Mouse (Mus musculus) frontal cortex, adult 2 months (tissue): ENCODE measurements around the gene Zc3h18. TPM values are rescaled to one million over a fixed set of nuclear protein-coding genes. Genes with fewer than 3 reads are reported as not detected.

Experiments used
- DNase-seq, 2 experiments: peaks; one replicate each; pipeline ENCODE4 v3.0.0; 2022; ENCODE audit warnings: low spot score in 1 of 2; ENCODE audit errors: extremely low spot score in 1 of 2
- polyA plus RNA-seq: library from polyadenylated mRNA; depleted of rRNA; stranded (reverse); fragments of >200 nt; gene quantifications from 2 replicates; pipeline ENCODE4 v1.2.3, GENCODE M21; 2012

Gene Zc3h18
- polyA plus RNA-seq, 1 experiment, result 35.1 TPM

DNA sequence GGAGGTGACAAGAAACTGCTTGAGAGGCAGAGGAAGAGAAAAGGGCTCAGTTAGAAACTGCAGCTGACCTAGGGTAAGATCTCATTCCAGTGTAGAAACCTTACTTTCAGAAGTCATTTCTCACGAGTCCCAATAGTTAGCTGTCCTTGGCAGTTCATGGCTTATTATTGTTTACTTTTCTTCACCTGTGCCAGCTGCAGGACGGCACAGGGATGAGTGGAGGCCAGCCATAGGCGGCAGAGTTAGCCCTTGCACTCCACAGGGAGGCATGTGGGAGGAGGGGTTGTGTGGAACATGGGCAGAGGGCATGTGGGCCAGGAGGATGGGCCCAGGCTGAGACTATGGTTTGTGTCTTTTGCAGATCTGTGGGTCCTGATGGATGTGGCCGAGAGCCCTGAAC is 6.6 kb downstream of the Zc3h18 start:
- no peak for DNase-seq

DNA sequence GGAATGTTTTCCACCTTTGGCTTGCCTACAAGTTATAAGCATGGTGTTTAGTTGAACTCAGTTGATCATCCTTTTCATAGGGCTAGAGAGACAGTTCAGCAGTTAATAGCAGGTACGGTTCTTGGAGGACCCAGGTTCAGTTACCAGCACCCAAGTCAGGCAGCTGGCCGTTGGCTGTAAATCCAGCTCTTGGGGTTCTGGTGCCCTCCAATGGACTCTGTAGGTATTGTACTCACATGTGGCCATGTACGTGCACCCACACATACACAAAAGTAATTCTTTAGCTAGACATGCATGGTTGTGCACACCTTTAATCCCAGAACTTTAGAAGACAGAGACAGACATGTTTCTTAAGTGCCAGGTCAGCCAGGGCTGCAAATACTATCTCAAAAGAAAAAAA is 12.9 kb downstream of the Zc3h18 start:
- DNase-seq, result no peak

- DNase-seq, result no peak
Measured at GRCm38 (mm10) chr8:122390758-122391157, 14.3 kb downstream of the Zc3h18 start.

GRCm38 (mm10) chr8:122393717-122394116 is 17.3 kb downstream of the Zc3h18 start:
- DNase-seq, result no peak

- DNase-seq, result no peak
Measured at GRCm38 (mm10) chr8:122395291-122395690, 18.9 kb downstream of the Zc3h18 start.

GRCm38 (mm10) chr8:122398186-122398585 is 21.8 kb downstream of the Zc3h18 start:
- DNase-seq, result no peak

DNA sequence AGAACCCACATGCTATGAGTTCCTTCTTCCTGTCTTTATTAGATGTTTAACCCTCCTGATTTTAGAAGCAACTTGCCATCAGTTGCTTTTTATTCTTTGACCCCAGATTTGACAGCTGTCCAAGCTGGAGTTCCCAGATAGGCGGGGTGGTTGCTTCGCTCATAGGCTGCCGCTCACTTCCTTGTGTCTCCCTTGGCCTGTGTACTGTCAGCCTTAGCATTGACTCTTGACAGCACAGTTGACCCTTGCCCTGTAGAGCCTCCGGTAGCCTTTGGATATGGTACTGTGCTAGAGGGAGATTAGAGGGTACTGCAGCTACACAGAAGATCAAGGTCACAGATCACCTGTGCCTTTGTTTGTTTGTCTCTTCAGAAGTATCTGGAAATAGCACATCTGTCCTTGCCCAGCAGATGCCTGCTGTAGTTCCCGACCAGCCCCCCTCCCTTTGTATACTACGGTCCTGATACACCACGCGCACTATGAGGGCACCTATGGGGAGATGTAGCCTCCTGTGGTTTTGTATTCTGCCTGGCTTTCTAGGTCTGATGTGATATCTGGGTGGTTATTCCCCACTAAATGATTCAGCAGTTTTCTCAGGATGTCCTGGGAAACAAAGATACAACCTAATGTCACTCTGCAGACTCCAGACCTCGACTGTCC is 28.9 kb downstream of the Zc3h18 start:
- no peak for DNase-seq

DNA sequence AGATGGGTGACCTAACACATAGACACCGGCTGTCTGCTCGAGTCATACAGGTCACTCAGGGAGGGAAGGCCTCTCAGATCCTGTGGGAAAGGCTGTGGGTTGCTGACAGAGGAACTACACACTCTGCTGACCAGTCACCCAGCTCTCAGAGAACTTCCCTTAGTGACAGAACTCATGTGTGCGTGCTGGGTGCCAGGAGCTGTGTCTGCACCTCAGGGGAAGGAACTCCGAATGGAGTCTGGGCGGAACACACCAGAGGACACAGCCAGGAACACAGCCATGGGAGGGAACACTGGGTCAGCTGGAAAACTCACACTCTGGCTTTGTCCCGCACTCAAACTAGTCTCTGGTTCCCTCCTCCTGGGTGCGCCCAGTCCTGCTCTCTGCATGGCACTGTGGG is 31.3 kb downstream of the Zc3h18 start:
- DNase-seq, result no peak

DNA sequence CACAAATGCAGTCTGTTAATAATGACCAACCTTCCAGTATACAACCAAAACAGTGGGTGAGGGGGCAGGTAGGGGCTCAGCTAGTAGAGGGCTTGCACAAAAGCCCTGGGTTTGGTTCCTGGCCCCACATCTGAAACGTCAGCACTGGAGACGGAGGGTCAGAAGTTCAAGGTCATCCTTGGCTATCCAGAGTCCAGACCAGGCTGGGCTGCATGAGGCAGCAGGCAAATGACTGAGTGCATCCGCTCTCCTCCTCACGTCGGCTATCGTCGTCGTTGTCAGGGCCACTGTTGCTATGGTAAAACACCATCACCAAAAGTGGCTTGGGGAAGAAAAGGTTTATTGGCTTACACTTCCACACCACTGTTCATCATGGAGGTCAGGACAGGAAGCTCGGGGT is 37.9 kb downstream of the Zc3h18 start:
- DNase-seq, result no peak

- no peak for DNase-seq
Measured at GRCm38 (mm10) chr8:122415554-122415953, 39.1 kb downstream of the Zc3h18 start.

DNA sequence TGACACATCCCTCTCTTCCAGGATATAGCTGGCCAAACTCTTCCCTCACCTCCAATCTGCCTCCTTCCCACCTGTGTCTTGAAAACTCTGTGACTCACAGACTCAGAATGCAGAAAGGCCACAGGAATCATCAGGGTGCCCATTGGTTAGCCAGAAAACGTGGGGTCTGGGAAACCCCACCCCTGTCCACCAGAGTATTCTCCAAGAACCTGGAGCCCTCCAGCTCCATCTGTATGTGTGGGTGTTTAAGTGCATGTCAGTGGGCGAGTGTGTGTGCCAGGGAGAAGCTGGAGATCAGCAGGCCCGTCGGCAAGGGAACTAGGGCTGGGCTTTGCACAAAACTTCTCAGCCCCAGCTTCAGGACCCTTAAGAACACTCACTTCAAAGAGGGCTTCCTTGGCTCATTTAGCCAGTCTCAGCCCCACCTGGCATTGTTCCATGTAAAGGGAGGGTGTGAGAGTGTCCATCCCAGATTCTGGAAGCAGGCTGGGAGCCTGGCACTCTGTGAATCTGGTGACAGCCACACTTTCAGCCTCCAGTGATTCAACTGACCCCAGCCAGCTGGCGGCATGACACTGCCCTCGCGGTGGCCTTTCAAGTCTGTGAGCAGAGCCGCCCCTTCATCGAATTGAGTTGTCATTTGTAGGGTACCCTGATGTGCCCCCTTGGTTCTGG is 43.6 kb downstream of the Zc3h18 start:
- peak; percentile 53 to 70 for DNase-seq

DNA sequence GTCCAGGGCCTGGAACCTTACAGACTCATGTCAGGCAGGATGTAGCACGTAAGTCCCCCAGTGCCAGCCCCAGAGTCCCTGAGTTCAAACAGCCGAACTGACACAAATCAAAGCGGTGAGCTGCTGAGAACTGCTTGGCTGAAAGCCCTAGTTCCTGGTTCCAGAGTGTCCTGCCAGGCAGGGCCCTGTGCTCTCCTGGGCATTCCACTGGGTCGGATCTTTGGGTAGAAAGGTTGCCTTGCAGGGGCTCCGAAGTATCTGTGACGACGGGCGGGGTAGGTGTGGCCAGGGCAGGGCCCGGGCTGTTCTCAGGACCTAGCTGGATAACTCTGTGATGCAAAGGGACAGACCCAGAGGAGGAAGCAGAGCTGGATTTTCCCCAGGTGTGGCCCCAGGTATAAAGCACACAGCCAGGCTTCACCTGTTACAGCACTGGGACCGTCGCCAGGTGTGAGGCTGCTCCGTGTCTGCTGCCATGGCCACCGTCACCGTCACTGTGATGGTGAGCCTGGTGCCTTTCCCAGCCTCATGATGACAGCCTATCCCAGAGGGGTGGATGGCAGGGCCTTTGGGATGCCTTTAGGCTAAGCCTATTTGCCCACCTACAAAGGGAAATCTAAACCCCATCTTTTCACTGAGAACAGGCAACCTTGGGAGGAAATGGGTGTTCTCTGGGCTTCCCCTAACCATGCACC is 45.1 kb downstream of the Zc3h18 start, which contains the start of gene Il17c:
Il17c (plus strand) TSS at position 645 of the 695 bp plus-strand sequence.
- DNase-seq, result no peak

DNA sequence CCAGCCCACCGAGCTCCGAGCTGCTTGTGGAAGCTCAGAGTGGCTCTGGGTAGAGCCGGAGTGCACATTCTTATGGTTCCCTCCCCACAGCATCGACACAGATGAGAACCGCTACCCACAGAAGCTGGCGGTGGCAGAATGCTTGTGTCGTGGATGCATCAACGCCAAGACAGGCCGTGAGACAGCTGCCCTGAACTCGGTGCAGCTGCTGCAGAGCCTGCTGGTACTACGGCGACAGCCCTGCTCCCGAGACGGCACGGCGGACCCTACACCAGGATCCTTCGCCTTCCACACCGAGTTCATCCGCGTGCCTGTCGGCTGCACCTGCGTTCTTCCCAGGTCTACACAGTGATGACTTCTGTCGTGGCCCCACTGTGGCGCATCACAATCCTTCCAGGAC is 46.8 kb downstream of the Zc3h18 start:
- DNase-seq, result no peak

DNA sequence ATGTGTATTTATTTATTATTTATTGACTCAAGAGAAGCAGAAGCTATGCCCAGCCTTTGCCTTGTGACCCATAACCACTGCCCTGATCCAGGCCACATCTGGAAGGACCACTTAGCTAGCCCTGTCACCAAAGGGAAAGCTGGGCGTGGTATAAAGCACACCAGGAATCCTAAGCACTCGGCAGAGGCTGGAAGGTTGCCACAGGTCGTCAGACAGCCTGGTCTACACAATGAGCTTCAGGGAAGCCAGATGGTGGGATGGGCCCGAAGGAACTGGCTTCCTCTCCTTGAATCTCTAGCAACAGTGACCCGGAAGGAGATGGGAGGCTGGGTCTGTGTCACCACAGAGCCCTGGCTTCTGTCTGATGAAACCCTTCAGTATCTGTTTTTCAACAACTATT is 47.2 kb downstream of the Zc3h18 start:
- no peak for DNase-seq

DNA sequence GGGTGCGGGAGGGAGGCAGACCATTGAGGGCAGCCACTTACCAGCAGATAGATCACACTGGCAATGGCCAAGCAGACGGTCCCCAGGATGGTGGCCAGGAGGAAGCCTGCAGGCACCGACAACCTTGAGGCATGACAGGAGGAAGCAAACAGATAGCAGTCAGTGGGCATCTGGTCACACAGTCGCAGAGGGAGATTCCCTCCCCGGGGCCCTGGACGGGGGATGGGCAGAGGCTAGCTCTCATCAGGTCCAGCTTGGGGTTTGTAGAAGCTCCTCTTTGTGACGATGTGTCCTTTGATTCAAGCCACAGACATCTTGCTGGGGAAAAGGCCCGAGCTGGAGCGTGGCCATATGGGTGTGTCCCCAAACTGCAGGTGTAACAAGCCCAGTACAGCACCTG is 49.7 kb downstream of the Zc3h18 start:
- no peak for DNase-seq

DNA sequence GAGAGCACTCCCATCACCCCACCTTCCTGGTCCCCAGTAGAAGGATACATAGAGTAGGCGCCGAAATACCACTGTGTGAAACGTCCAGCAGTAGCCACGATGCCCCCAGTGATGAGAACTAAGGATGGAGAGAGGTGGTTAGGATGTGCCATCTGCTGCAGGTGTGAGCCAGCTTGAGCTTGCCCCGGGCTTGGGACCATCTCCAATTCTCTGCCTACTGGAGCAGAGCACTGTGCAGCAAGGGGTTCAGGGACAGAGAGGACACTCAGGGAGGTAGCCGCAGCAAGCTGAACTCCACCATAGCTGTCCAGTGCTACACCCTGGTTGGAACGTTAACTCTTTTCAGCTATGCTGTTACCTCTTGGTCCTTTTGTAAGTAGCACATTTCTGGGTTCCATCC is 51.2 kb downstream of the Zc3h18 start:
- DNase-seq, result no peak

GRCm38 (mm10) chr8:122428163-122428562 is 51.8 kb downstream of the Zc3h18 start:
- DNase-seq, result no peak

DNA sequence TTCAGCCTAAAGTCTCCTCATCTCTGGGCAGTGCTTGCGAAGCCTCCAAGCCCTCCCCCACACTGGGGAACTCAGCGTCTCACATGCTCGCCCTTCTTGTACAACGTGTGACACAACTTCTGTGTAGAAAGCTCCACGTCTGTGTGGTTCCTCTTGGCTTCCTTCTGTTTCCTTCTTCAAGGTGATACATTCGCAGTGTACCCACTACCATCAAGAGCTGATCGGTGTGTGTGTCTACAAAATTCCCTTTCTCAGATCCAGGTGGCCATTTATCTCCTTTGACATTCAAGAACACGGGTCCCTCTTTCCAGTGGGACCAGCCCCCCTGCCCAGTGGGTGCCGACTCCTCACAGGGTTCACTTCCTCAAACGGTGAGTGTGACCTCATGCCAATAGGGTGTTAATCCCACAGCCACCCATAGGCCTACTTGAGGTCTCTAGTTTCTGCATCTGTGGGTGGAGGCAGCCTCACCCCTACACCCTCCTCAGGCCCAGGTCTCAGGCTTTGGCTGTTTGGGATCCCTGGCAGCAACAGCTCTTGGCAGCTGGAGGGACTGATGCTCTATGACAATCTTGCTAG is 53.7 kb downstream of the Zc3h18 start:
- DNase-seq, result peak in 1 of 2 experiments; percentile 20

GRCm38 (mm10) chr8:122430646-122431045 is 54.2 kb downstream of the Zc3h18 start:
- no peak for DNase-seq

- DNase-seq, result no peak
Measured at GRCm38 (mm10) chr8:122431694-122432442, 55.5 kb downstream of the Zc3h18 start.
